Mouse (Mus musculus): ENCODE measurements around the gene Kcne2. TPM values are rescaled to one million over a fixed set of nuclear protein-coding genes. Genes with fewer than 3 reads are reported as not detected.

Gene Kcne2
- total RNA-seq, 2 experiments from 2014 or later = 0.82 TPM; not detected in 1

DNA sequence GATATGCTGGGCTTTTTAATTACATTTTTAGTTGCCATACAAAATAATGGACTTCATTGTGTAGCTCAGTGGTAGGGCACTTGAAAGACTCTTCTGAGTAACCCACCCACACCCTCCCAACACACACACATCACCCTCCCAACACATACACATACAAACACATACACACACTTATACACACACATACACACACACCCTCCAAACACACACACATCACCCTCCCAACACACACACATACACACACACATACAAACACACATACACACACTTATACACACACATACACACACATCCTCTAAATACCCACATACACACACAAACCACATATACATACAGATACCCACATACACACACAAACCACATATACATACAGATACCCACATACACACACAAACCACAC lies 2.1 kb upstream of the Kcne2 start:
- DNase-seq (ENCODE audit: low spot score in 2 of 2) = no peak
- Histone ChIP-seq H3K27ac (no peak overlapping the region), H3K4me3 (no peak overlapping the region)
- no peak for TF ChIP-seq CTCF (conservative IDR thresholded peaks at IDR 0.05)

DNA sequence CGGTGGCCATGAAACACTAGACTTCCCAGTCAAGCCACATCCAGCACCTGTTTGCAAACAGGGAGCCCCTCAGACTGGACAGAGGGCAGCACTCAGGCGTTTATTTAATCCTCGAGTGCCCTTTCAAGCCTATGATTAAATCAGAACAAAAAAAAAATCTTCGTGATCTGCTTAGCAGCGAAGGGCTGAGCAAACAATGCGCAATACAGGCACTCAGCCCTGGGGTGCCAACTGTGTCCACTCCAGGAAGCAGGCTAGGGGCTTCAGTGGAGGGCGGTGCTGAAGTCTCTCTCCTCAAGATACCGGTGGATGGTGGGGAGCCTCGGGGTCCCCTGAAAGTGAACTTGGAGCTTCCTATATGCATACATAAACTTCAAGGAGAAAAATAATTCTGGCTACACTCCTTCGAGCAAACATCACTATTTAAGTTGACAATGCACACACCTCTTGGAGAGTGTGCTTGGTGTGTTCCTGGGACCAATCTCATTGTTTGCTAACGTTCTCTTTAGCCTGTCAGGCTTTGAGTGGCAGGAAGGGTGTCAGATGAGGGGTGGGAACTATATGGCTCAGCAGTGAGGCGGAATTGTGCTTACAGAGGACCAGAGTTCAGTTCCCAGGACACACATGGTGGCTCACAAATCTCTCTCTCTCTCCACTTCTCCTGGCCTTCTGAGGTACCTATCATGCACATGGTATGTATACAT lies 2.2 kb downstream of the Kcne2 start:
- TF ChIP-seq CTCF (conservative IDR thresholded peaks at IDR 0.05) = no peak
- Histone ChIP-seq H3K4me3 (no peak overlapping the region), H3K27ac (no peak overlapping the region)
- DNase-seq (ENCODE audit: low spot score in 2 of 2) = no peak

DNA sequence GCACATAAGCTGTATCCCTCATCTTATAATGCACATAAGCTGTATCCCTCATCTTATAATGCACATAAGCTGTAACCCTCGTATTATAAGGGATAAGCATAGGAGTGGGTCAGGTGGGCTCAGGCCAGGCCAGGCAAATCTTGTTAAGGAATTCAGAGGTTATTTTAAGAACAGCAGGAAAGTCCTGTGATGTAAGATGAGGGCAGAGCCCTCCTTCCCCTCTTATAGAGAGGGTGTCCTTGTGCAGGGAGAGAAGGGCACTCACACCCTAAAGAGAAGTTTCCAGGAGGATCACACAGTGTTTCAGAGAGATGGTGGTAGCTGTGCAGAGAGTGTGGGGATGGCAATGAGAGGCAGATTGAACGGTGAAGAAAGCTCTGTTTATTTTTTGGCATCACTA lies 3.1 kb downstream of the Kcne2 start:
- TF ChIP-seq CTCF (conservative IDR thresholded peaks at IDR 0.05) = no peak
- no peak overlapping the region for H3K4me3 ChIP-seq
- H3K27ac ChIP-seq = no peak overlapping the region
- DNase-seq (ENCODE audit: low spot score in 2 of 2) = no peak

DNA sequence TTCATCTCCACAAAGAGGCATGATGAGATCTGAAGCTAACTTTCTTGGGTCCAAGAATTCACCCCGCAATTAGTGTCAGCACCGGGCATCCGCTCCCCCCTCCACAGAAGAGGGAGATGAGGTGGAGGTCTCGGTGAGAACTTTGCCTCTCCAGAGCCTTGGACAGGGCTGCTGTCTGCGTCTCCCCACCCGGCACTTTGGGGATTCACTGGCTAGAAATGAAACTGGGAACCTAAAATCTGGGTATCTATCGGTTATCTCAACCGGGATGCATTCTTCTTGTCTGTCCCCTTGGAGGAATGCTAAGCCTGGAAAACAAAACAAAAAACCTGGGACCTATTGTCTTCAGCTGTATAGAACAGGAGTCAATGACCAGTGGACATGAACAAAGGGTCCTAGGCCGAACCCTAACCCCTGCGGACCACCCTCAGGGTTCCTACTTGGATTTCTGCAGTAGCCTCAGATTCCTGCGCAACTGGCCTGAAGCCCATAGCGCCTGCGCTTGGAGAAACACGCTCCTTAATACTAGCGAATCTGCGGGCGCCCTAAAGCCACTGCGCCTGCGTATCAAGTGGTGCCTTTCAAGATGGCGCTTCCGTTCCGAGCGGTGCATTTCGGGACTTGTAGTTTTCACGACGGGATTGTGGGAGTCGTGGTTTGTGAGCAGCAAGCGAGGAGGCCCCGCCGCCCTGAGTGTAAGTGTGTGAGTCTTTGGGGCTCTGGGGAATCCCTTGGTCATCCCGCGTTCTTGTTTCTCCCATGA lies 8.6 kb downstream of the Kcne2 start, which contains the start of gene Smim11:
TSS of gene Smim11 (plus strand) at position 638 of the 763 bp plus-strand sequence.
- peak; percentile 95 to 97 for DNase-seq (ENCODE audit: low spot score in 2 of 2)
- peak within 1 kb of the TSS; percentile 90 for H3K27ac ChIP-seq
- peak within 1 kb of the TSS; percentile 86 for H3K4me3 ChIP-seq
- TF ChIP-seq CTCF (conservative IDR thresholded peaks at IDR 0.05) = no peak

DNA sequence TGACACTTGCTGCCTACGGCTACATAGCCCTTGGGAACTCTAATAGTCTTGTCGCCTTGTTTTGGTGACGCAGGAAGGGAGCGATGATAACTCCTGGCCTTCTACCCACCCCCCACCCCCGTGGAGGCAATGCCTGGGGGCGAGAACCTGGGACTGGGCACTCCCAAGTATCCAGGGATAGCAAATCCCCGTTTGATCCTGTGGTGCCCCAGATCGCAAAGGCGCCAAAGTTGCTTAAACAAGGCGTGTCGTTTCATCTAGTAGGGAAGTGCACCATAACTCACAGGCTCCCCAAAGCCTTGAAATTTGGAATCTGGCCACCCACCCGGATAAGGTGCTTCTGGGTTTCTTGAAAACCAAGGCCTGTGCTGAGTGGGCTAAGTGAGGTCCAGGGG lies 9.2 kb downstream of the Kcne2 start:
- Histone ChIP-seq H3K4me3 (peak overlapping the region; percentile 86), H3K27ac (peak overlapping the region; percentile 90)
- no peak for TF ChIP-seq CTCF (conservative IDR thresholded peaks at IDR 0.05)
- peak in 1 of 2 experiments; percentile 22 for DNase-seq (ENCODE audit: low spot score in 2 of 2)

DNA sequence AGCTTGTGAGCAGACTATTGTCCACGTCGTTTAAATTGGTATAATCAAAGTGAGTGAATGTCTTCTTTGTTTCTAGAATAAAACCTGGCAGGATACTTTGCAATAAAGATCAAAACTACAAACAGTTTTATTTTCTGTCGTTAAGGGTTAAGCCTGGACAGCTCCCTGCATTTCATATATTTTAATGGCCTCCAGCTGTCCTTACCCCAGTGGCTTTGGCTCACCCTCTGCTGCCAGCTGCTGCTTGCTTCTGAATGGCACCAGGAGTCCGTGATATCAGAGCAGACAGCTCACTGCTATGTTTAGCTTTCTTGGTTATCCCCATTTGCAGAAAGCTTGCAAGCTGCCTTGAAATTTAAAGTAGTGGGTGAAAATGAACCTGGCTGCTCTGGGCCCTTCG lies 9.8 kb downstream of the Kcne2 start:
- TF ChIP-seq CTCF (conservative IDR thresholded peaks at IDR 0.05) = no peak
- Histone ChIP-seq H3K27ac (peak overlapping the region; percentile 90), H3K4me3 (peak overlapping the region; percentile 86)
- DNase-seq (ENCODE audit: low spot score in 2 of 2) = no peak

DNA sequence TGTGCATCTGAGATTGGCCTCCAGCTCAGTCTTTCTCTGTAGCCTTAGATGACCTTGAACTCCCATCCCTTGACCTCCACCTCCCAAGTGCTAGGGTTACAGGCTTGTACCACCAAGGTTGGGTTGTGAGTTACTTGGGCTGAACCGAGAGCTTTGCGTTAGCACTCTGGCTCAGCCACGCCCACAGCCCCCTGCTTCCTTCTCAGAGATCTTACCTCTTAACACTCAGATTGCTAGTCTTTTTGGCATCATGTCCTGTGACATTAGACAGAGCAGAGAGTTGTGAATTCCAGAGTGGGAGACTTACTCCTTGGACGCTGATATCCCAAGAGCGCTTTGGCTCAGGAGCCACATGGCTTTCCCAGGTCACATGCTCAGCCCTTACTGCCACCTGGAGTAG lies 10.3 kb downstream of the Kcne2 start:
- Histone ChIP-seq H3K27ac (peak overlapping the region; percentile 90; the same call in 1 of the 2 replicates), H3K4me3 (peak overlapping the region; percentile 86)
- no peak for DNase-seq (ENCODE audit: low spot score in 2 of 2)
- TF ChIP-seq CTCF (conservative IDR thresholded peaks at IDR 0.05) = no peak

DNA sequence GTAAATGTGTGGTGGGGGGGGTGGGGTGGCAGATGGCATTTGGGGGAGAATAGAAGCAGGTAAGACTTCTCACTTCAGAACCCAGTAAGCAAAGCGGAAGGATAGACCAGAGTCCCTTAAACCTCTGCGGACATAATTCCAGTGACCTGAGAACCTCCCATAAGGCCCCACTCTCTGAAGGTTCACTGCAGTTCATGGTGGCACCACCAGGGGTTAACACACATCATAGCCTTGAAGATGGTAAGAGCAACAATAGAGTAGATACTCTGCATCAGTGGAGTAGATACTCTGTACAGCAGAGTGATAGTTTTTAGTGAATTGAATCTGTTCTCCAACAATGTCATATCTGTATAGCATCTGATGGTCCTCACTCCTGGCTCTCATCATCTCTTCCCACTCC lies 13.3 kb downstream of the Kcne2 start:
- Histone ChIP-seq H3K27ac (no peak overlapping the region), H3K4me3 (no peak overlapping the region)
- no peak for DNase-seq (ENCODE audit: low spot score in 2 of 2)
- TF ChIP-seq CTCF (conservative IDR thresholded peaks at IDR 0.05) = peak; percentile 57

DNA sequence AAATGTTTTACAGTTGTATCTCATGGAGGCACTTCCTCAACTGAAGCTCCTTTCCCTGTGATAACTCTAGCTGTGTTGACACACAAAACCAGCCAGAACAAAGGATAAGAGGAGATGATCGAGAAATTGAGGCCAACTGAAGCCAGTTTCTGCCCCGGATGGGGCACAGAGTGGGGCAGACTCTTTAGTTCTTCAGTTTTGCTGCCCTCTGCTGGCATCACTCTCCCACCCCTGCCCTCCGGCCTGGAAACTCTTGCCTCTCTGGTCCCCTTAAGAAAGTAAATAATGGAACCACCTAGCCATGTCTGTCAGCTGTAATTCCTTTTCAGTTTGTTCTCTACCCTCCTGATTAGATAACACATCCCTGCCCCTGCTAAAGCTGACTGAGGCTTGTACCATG lies 15.8 kb downstream of the Kcne2 start:
- DNase-seq (ENCODE audit: low spot score in 2 of 2) = no peak
- Histone ChIP-seq H3K4me3 (no peak overlapping the region), H3K27ac (no peak overlapping the region)
- peak; percentile 62 for TF ChIP-seq CTCF (conservative IDR thresholded peaks at IDR 0.05)

DNA sequence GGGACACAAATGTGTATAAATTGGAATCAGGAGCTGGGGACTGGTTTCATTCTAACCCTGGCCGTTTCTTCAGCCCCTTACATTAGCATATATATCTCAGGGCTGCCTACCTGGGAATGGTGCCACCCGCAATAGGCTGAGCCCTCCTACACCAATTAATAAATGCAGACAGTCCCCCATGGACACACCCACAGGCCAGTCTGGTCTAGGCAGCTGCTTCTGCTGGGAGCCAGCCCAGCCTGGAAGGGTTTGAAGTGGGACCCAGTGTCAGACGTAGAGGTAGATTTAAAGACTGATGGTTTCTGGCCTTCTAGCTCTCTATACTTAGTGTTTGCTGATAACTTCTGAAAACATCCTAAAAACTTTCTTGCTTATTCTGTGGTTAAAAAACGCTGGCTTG lies 16.9 kb downstream of the Kcne2 start:
- no peak for DNase-seq (ENCODE audit: low spot score in 2 of 2)
- H3K27ac ChIP-seq = no peak overlapping the region
- no peak overlapping the region for H3K4me3 ChIP-seq
- TF ChIP-seq CTCF (conservative IDR thresholded peaks at IDR 0.05) = no peak

DNA sequence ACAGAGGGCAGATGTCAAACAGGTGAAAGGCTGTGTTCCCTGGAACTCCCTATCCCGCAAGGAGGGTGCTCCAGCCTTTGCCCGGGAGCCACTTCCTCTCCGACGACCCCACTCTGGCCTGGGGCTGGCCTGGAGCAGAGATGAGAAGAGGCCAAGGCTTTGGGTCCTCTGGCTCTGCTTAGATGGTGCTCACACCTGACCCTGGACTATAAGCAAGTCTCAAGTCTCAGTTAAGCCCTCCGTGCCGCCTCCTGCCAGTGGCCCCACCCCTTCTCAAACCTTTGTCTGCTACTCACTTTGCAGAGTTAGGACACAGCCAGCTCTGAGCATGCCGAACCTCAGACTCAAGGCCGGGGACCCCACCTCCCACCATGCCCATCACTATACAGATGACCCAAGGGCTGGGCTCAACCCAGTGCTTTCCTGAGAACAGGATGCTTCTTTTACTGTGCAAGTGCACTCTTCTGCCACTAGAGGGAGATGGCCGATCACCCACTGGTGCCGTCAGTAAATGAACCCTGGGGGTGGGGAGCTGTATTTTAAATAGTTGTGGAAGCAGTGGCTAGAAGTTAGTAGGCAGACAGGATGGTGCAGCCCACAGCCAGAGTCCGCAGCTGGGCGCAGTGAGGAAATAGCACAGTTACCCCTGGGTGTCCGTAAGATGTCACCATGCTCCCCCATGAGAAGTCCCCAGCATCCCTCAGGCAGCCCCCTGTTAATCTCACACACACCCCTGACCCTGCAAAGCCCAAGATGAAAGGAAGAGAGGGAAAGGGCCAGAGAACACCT lies 22.0 kb downstream of the Kcne2 start:
- Histone ChIP-seq H3K27ac (no peak overlapping the region), H3K4me3 (no peak overlapping the region)
- DNase-seq (ENCODE audit: low spot score in 2 of 2) = peak; percentile 41 to 51
- peak; percentile 92 for TF ChIP-seq CTCF (conservative IDR thresholded peaks at IDR 0.05)

DNA sequence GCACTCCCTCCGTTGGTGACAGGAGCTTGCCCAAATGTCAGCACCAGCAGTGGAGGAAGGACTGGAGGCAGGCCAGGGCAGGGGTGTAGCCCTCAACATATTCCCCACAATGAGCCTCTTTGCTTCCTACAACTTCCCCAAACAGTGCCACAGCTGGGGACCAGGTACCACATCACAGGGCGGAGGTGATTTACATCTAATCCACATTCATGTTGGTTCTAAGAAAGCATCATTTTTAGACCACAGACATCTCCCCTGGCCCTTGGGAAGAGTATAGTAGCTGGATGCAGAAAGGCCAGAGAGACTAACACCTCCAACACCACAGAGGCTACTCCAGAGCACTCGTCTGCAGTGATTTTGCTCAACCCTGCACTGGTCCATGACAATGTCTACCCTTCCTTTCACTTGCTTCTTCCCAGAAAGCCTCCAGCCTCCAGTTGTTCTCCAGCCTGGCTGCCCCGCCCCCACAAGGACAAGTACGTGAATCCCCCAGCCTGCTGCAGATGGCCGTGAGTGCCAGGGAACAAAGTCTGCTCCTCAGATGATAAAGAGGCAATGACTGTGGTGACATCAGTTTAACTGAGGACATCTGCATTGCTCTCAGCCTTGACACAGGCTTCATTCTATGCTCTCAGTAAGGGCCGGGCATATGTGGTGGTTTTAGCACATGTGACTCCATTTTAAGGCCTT lies 24.0 kb downstream of the Kcne2 start:
- TF ChIP-seq CTCF (conservative IDR thresholded peaks at IDR 0.05) = no peak
- no peak for DNase-seq (ENCODE audit: low spot score in 2 of 2)
- Histone ChIP-seq H3K27ac (no peak overlapping the region), H3K4me3 (no peak overlapping the region)

Measured in layer of hippocampus, adult 2 months (tissue).